Mouse (Mus musculus) brain, embryonic 14.5 days (tissue): Measurements from ENCODE around the gene Serinc5.

Source experiments
- CTCF ChIP-seq: fragments of 200-500 bp; IDR thresholded peaks from 2 replicates; pipeline ENCODE4 v1.5.1; 2012; ENCODE audit warnings: inconsistent platforms, mild to moderate bottlenecking, moderate library complexity, borderline replicate concordance; ENCODE audit not compliant: insufficient read depth, insufficient read length; ENCODE audit errors: extremely low read depth
- POLR2A ChIP-seq: fragments of 200-500 bp; IDR thresholded peaks from 2 replicates; pipeline ENCODE4 v1.6.1; 2012; ENCODE audit warnings: mild to moderate bottlenecking, inconsistent platforms, borderline replicate concordance; ENCODE audit not compliant: poor library complexity, insufficient read depth, insufficient read length, severe bottlenecking; ENCODE audit errors: extremely low read depth

- TF ChIP-seq CTCF (no peak), POLR2A (no peak)
These were observed 132.0 kb downstream of the Serinc5 start for GRCm38 (mm10) chr13:92742886-92743285.
